Mouse (Mus musculus) heart, adult 2 months (tissue): ENCODE measurements around the gene Hs3st2.

Source experiments
- CTCF ChIP-seq: fragments of 200-600 bp; IDR thresholded peaks from 2 replicates; pipeline ENCODE4 v1.8.1; 2022; ENCODE audit warnings: antibody characterized with exemption, mild to moderate bottlenecking, moderate library complexity
- POLR2A ChIP-seq: fragments of 200-500 bp; IDR thresholded peaks from 2 replicates; pipeline ENCODE4 v1.6.1; 2011; ENCODE audit warnings: mild to moderate bottlenecking, low read depth, low read length, control low read depth; ENCODE audit not compliant: insufficient read depth

DNA sequence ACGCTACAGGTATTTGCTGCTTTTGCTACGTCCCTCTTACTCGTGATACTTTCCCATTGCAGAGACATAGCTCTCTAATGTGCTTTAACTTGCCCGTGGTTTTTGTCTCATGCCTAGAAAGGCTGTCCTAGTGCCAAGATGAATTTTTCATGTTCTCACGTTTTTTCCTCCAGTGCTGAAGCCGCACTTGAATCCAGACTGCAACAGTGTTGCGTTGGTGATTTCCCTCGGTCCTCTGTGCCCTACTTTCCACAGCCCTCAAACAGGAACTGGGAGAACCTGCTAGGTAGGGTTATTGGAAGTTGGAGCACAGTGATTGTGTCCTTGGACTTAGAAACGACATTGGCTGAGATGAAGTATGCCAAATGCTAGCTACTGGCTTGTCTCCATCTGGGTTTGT is 97.7 kb downstream of the Hs3st2 start:
- TF ChIP-seq POLR2A (no peak), CTCF (no peak)
